Mouse (Mus musculus): ENCODE measurements around the gene Ccdc63. TPM values are rescaled to one million over a fixed set of nuclear protein-coding genes. Genes with fewer than 3 reads are reported as not detected.

Ccdc63 gene
- total RNA-seq, 4 experiments from 2014 or later = 0.13 TPM; not detected in 3

DNA sequence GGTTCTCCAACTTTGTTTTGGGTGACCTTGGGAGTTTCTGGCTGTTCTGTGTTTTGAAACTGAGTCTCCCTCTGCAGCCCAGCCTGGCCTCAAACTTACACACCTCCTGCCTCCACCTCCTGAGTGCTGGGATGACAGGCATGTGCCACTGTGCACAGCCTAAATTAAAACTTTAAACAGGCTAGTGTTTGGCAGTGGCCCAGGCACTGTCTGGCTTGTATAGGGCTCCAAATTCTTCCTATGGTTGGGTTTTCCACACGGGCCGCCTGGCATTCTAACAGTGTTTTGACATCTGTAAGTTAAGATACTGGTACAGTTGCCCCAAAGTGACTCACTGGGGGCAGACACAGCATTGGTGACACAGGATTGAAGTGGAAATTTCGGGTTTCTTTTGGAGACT, 54.5 kb downstream of the Ccdc63 start:
- no peak for DNase-seq (ENCODE audit: low spot score in 2 of 2)

DNA sequence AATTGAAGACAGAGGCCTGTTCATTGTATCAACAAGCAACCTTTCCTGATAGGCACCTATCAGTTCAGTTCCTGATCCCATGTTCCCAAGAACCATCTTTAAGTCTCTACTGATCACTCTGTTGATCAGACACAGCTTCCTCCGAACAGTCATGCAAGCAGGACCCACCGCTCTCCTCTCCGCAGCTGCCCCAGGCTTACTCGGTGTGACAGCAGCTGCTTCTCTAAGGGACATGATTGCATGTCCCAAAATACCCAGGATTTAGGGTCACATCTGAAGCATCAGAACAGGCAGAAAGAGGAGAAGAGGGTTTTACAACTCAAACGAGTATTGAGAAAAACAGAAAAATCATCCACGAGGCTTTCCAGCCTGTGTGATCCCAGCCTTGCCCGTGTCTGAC, 55.3 kb downstream of the Ccdc63 start:
- no peak for DNase-seq (ENCODE audit: low spot score in 2 of 2)

DNA sequence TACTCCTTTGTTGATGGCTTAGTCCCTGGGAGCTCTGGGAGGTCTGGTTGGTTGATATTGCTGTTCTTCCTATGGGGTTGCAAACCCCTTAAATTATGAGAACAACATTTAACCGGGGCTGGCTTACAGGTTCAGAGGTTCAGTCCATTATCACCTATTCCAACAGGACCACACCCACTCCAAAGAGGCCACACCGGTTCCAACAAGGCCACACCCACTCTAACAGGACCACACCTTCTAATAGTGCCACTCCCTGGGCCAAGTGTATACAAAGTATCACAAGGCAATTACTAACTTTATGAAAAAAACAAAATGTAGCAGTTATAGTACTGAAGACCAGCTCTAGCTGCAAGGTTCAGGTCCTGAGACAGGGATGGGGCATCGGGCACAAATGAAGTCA, 56.2 kb downstream of the Ccdc63 start:
- no peak for DNase-seq (ENCODE audit: low spot score in 2 of 2)

DNA sequence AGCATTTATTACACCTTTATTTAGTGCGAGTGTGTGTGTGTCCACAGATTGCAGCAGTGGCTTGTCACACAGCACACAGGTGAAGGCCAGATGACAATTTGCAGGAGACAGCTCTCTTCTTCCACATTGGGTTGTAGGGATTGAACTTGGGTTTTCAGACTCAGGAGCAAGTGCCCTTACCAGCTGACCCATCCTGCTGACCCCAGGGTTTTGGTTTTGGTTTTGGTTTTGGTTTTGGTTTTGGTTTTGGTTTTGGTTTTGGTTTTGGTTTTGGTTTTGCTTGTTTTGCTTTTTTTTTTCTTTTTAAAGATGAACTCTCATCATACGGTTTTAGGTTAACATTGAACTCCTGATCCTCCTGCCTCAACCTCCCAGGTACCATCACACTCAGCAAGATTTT, 57.3 kb downstream of the Ccdc63 start:
- DNase-seq (ENCODE audit: low spot score in 2 of 2) = no peak

DNA sequence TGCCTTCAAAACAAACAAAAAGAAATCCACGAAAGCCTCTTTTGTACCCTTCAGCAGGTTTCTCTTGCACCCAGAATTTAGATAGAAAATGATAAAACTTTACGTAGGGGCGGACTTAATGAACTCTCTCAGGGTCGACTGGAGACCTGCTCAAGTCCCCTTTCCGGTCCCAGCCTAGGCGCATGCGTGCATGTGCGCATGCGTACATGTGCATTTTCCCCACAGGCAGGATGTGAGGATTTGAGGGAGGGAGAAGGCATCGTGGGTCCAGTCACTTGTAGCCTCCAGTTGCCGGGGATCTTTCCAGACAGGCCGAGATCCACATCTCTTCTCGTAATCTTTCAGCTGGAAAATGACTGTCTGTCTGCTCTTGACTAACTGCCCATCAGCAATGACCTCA, 59.2 kb downstream of the Ccdc63 start:
- DNase-seq (ENCODE audit: low spot score in 2 of 2) = no peak

DNA sequence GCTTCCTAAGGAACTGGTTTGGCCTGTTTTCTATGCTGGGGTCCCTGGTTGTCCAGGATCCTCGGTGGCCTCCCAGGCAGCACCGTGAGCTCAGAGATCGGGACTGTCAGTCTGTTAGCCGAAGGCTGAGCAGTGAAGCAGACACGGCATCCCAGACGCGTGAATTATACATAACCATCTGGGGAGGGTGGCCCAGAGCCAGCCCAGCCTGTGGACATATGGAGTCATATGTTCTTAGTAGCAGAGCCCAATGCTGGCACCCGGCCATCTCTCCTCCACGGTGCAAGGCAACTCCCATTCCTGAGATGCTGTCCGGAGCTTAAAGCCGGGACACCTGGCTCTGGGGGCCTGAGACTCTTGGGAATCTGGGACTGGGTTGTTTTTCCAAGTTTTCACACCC, 59.7 kb downstream of the Ccdc63 start:
- DNase-seq (ENCODE audit: low spot score in 2 of 2) = no peak

DNA sequence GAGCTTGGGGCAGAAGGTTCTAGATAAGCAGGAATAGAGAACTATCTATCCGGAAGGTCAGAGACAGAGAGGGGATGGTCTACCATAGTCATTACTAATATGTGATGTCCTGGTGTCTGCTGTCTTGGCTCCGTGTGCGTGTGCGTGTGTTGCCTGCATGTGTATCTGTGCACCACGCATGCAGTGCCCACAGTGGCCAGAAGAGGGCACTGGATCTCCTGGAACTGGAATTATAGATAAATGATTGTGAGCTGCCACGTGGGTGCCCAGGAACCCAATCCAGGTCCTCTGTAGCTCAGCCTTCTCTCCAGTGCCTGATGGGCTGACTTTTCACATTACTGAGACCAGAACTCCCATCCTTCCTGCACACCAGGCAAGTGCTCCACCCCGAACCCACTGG, 60.8 kb downstream of the Ccdc63 start:
- DNase-seq (ENCODE audit: low spot score in 2 of 2) = no peak

DNA sequence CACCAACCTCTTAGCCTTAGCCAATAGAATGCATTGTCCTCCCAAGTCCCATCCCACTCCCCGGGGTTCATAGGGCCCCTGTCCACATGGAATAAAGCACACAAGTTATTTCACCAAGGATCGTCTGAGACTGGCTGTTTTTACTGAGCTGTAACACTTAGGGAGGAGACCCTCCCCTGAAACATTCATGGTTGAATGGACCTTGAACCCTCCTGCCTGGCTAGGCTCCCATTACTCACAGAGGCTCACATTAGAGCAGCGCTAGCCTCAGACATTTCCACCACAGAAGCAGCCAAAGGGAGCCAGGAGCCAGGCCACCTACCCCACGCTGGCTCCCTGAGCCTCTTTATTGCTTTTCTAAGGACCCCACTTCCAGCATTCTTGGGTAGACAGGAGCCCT, 63.4 kb downstream of the Ccdc63 start:
- no peak for DNase-seq (ENCODE audit: low spot score in 2 of 2)

DNA sequence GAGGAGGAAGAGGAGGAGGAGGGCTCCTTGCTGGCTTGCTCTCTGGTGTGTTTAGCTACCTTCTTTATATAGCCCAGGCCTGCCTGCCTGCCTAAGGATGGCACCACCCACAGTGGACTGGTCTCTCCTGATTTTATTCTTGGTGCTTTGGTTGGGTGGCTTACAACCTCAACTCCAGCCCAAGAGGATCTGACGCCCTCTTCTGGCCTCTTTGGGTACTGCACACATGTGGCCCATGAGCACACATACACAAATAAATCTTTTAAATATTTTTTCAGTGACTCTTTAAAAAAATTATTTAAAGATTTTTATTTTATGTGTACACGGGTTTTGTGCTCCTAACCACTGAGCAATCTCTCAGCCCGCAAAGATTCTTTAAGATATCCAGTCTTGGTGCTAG, 64.9 kb downstream of the Ccdc63 start:
- no peak for DNase-seq (ENCODE audit: low spot score in 2 of 2)

DNA sequence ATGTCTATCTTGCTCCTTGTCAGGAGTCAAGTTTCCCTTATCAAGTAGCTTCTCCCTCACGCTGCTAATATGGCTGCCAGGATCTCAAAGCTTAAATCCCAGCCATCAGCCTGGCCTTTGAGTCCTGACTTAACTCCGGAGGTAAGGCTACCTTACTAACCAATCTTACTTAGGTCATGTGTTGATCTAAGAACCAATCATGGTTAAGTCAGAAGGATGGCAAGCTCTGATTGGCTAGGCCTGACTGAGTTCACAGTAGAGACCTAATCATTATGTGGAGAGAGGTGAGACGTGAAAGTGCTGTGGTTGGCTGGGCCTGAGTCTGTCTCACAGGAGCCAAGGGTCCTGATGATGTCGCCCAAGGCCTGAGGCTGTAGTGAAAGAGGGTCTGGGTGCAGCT, 68.6 kb downstream of the Ccdc63 start:
- DNase-seq (ENCODE audit: low spot score in 2 of 2) = no peak

DNA sequence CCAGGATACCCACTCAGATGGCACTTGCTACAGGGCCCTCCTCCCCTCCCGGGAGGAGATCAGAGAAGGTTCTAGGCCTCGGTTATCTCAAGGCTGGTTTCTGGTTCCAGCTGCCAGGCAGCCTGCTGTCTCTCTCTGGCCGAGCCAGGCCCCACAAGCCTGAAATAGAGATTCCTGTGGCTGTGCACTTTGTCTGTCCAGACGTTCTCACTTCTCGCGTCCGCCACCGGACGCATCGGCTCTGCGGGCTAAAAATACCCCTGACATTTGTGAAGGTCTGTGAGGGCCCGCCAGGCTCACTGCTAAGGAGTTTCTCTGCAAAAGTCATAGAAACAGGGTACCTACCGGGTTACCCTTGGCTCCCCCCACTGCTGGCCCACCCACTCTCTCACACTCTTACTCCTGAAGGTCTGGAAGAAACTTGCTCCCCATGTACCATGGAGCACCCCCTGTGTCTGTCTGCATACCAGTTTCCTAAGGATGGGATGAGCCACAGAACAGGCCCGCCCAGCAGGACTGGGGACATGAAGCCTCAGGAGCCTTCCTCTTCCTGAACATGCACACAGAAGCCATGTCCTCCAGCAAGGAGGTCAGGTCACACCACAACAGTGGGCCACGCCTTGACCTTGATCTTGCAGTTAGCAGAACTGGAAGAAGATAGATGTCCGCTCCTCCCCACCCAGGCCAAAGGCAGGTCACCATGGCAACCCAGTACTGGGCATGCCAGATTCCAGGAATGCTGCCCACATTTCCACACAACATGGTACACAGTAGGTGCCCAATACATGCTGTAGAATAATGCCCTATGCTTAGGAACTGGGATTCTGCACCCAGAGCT, 69.4 kb downstream of the Ccdc63 start:
- peak; percentile 57 to 78 for DNase-seq (ENCODE audit: low spot score in 2 of 2)

DNA sequence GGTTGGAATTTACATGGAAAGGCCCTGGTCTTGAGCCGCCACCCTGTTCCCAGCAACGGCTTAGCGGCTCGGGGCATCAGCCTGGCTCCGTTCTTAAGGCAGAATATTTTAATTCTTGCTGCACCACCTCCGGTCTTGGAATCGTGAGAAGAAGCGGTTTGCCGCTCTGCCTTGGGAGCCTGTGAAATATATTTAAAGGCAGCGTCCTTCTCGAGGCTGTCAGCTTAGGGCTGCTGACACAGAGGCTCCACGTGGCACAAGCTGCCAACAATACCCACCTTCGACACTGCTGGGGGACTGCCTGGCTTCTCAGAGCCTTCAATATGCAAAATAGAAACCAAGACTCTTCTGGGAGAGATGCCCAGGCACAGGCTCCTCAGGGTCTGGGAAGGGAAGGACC, 72.1 kb downstream of the Ccdc63 start:
- no peak for DNase-seq (ENCODE audit: low spot score in 2 of 2)

DNA sequence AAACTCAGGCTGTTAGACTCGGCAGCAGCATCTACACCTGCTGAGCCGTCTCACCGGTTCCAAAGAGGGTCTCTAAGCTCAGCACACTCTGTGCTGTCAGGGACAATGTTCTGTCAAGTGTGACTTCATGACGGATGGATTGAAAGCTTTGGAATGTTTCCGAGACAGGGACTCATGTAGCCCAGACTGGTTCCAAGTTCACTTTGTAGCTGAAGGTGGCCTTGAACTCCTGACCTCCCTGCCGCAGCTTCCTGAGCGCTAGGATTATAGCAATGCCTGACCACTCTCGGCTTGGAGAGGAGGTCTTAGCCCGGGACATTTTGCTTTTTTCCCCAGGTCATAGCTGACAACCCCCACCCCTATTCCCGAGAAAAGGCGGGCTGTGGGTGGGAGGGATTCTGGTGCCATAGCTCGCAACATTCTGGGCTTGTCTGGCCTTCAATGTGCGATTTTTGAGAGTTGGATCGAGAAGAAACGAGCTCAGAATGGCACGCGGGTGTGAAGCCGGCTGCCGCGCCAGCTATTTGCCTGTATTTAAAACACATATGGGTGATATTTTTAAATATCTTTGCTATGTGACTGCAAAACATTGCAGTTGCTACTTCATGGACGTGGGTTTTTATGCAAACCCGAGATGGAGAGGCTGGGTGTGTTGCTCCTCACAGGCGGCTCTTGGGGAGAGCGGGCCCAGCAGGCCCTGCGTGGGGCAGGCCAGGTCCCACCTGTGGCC, 77.3 kb downstream of the Ccdc63 start:
- DNase-seq (ENCODE audit: low spot score in 2 of 2) = no peak

DNA sequence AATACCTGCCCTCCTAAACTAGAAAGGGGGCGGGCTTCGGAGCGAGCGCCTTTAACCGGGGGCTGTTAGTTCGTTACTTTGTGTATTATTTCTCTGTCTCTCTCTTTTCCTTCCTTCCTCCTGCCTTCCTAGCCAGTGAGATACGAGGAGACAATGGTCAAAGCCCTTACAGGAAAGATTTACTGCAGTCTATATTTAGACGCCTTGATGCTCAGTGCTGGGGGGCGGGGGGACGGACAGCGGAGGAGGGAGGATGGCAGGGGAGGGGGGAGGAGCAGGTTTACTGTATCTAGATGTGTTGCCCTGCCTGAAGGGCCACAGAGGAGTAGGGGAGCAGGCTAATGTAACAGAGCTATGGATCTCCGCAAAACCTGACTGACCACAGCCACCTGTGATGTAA, 78.1 kb downstream of the Ccdc63 start:
- DNase-seq (ENCODE audit: low spot score in 2 of 2) = no peak

DNA sequence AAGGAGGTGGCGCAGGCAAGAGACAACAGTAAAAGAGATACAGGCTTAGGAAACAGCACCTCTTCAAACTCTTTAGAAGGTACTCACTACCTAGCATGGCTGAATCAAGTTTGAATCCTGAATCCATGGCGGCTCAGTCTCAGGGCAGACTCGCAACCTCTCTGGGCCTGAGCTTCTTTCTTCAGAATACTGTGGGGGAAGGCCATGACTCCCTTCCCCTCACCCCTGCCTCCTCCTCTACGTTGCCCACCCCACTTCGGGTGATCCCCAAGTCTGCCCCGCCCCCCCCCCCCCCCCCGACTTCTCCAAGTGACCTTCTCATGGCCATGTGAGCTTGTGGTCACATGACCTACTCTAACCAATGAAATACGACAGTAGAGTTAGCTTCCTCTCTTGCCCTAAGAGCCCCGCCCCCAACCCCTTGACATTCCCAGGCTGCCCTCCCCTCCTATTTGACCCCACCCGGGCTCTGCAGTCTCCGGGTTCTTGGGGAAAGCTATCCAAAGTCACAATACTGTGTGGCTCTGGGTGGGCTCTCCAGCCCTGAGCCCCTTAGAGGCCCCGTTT, 79.8 kb downstream of the Ccdc63 start:
- no peak for DNase-seq (ENCODE audit: low spot score in 2 of 2)

DNA sequence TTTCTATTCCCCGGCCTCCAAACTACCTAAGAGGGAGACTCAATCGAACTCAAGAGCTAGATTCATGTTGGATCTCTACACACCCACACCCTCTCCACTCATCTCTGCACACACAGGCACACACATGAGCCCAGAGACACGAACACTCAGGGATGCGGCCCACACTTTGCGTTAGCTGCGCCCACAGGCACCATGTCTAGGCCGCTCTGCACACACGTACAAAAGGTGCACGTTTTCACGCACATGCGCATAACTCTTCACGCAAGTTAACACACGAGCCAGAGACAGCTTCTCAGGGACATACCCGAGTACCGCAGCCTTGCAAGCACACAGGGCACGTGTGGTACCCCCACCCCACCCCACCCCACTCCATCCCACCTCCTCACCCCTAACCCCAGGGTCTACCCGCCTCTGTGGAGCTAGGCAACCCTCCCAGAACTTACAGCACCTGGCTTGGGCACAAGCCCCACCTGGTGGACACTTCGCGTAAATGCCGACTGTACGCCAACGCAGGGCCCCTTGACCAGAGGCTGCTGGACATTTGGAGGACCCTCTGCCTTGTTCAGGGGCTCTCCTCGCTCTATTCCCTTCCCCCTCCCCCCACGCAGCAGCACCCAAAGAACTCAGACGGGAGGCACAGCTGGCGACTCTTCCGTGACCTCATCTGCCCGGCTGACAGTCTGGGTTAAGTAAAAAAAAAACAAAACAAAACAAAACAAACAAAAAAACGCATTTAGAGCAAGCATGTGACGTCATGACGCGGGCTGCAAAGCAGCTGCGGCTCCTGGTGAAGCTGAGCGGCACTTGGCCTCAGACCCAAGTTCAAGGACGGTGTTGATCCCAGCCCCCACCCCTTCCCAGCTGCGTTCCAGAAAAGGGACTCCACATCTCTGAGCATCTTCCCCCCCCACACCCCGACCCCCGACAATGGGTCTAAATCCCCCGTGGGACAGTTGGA, 81.3 kb downstream of the Ccdc63 start:
- DNase-seq (ENCODE audit: low spot score in 2 of 2) = peak in 1 of 2 experiments; percentile 50

Other genes starting within 250 kb of the Ccdc63 start
- 1 to 10 TPM; 1.8 to 3.4 (median 2.3) TPM for gene Cux2, start 90.7 kb downstream of the Ccdc63 start, total RNA-seq (2022)
- gene Myl2, start 39.9 kb downstream of the Ccdc63 start, total RNA-seq (2022) = 1,000 to 10,000 TPM in 1 of 4 experiments, 100 to 1,000 TPM in 3; 818 to 1,021 (median 841) TPM
- 100 to 1,000 TPM; 108 to 221 (median 143) TPM for gene Ppp1cc, start 17.5 kb upstream of the Ccdc63 start, total RNA-seq (2022)
- 1 to 10 TPM in 1 of 4 experiments, under 1 TPM in 3; 0.24 to 1.3 (median 0.46) TPM for gene Hvcn1, start 66.0 kb upstream of the Ccdc63 start, total RNA-seq (2022)
- 1 to 10 TPM; 1.4 to 2.1 (median 1.7) TPM for gene Tctn1, start 123.6 kb upstream of the Ccdc63 start, total RNA-seq (2022)
- gene Pptc7, start 143.5 kb upstream of the Ccdc63 start, total RNA-seq (2022) = 100 to 1,000 TPM in 2 of 4 experiments, 10 to 100 TPM in 2; 91.8 to 110 (median 100.0) TPM
- under 1 TPM; 0.13 to 0.63 (median 0.42) TPM for gene Rad9b, start 213.4 kb upstream of the Ccdc63 start, total RNA-seq (2022)
- 10 to 100 TPM; 44.0 to 51.2 (median 46.4) TPM for gene Vps29, start 213.5 kb upstream of the Ccdc63 start, total RNA-seq (2022)
- gene Gpn3, start 231.1 kb upstream of the Ccdc63 start, total RNA-seq (2022) = 10 to 100 TPM; 29.1 to 36.2 (median 32.2) TPM
- 1 to 10 TPM; 4.9 to 5.3 (median 5.2) TPM for gene Fam216a, start 231.5 kb upstream of the Ccdc63 start, total RNA-seq (2022)

Data from gastrocnemius, adult 8-10 months (tissue).